In the genomic region with DNA sequence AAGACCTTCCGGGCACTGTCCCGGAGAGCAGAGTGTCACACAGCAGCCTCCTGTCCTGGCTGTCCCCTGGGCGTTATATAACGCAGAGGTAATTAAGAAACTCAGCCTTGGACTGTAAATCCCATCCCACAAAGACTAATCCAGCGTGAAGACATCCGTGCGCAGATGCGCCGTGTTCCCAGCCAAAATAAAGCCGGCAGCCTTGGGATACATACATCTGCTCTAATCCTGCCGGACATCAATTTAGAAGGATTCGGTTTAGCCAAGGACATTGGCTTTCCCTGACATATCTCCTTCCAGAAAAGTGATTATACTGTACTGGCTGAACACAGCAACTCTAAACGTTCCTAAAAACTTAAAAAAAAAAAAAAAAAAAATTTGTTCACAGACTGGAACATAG, we compare ENCODE assay signal across 9 mouse cellular contexts. TPM values are rescaled to one million over a fixed set of nuclear protein-coding genes. Genes with fewer than 3 reads are reported as not detected.
DNase-seq lines count a peak whose midpoint lies in the region; ATAC-seq lines count a peak whose summit lies in the region.
"Had no signal": no experiment of that assay in that cellular context is flagged by ENCODE, and none has a peak within 500 bp of the region (broad histone marks: within the 10 kb centered on the region; RNA-seq: fewer than 3 reads in every experiment).

No protein-coding gene starts in this region.

- peak overlapping the region; percentile 71 for H3K27ac ChIP-seq in lung, embryonic 16.5 days (ENCODE audit: low read length)
- no peak overlapping the region for H3K27ac ChIP-seq in forebrain, embryonic 15.5 days (replicated peaks)
- peak overlapping the region; percentile 79 for H3K27ac ChIP-seq in limb, embryonic 15.5 days
- H3K27ac ChIP-seq in stomach, embryonic 15.5 days, result peak overlapping the region; percentile 57; the same call in 1 of the 2 replicates

- ATAC-seq in lung, embryonic 16.5 days (ENCODE audit: low read depth), result peak; percentile 63
- no peak; the same call in 1 of the 2 replicates for ATAC-seq in forebrain, embryonic 15.5 days (replicated peaks)
- peak; percentile 64 for ATAC-seq in limb, embryonic 15.5 days (ENCODE audit: insufficient number of reproducible peaks, low FRiP score, low TSS enrichment, low read depth)
- ATAC-seq in stomach, embryonic 15.5 days (ENCODE audit: insufficient read depth, low FRiP score, low read depth), result peak; percentile 63; the same call in 1 of the 2 replicates
- ATAC-seq: Patski had no signal

- H3K27me3 ChIP-seq in lung, embryonic 16.5 days (ENCODE audit: control insufficient read depth, insufficient read depth, low read depth, low read length), result no peaks in the 10 kb centered on the region
- H3K27me3 ChIP-seq in forebrain, embryonic 15.5 days, result no peaks in the 10 kb centered on the region
- H3K27me3 ChIP-seq in limb, embryonic 15.5 days, result no peaks in the 10 kb centered on the region
- H3K27me3 ChIP-seq in stomach, embryonic 15.5 days (replicated peaks), result no peaks in the 10 kb centered on the region

- no peak for DNase-seq in lung, postnatal 25 days (ENCODE audit: low spot score)
- no peak for DNase-seq in adipocyte (ENCODE audit: low spot score)
- DNase-seq in cerebellum, postnatal 25 days, result no peak
- DNase-seq in cerebellum, adult 18-20 months, result no peak

- peak overlapping the region; percentile 45 for H3K4me2 ChIP-seq in lung, embryonic 16.5 days (ENCODE audit: low read depth, low read length)
- H3K4me2 ChIP-seq in forebrain, embryonic 15.5 days (replicated peaks), result peak overlapping the region; percentile 22; the same call in 1 of the 2 replicates
- H3K4me2 ChIP-seq in limb, embryonic 15.5 days, result peak overlapping the region; percentile 32; the same call in 1 of the 2 replicates
- no peak overlapping the region; the same call in 1 of the 2 replicates for H3K4me2 ChIP-seq in stomach, embryonic 15.5 days

- no peak overlapping the region for H3K4me3 ChIP-seq in lung, embryonic 16.5 days (ENCODE audit: low read length)
- H3K4me3 ChIP-seq in forebrain, embryonic 15.5 days, result no peak overlapping the region
- H3K4me3 ChIP-seq in limb, embryonic 15.5 days, result no peak overlapping the region; the same call in 1 of the 2 replicates
- H3K4me3 ChIP-seq in stomach, embryonic 15.5 days (replicated peaks), result no peak overlapping the region

- no peaks in the 10 kb centered on the region for H3K36me3 ChIP-seq in lung, embryonic 16.5 days (ENCODE audit: control insufficient read depth, insufficient read depth, low read length)
- no peaks in the 10 kb centered on the region for H3K36me3 ChIP-seq in forebrain, embryonic 15.5 days
- H3K36me3 ChIP-seq in limb, embryonic 15.5 days, result no peaks in the 10 kb centered on the region
- H3K36me3 ChIP-seq in stomach, embryonic 15.5 days, result no peaks in the 10 kb centered on the region

- H3K9me3 ChIP-seq in lung, embryonic 16.5 days (ENCODE audit: control insufficient read depth, low read length), result no peaks in the 10 kb centered on the region
- no peaks in the 10 kb centered on the region for H3K9me3 ChIP-seq in forebrain, embryonic 15.5 days
- H3K9me3 ChIP-seq in limb, embryonic 15.5 days, result no peaks in the 10 kb centered on the region
- H3K9me3 ChIP-seq in stomach, embryonic 15.5 days, result no peaks in the 10 kb centered on the region

- peak overlapping the region; percentile 52; the same call in 1 of the 2 replicates for H3K9ac ChIP-seq in lung, embryonic 16.5 days (ENCODE audit: low read length)
- H3K9ac ChIP-seq in forebrain, embryonic 15.5 days (replicated peaks), result no peak overlapping the region
- no peak overlapping the region for H3K9ac ChIP-seq in limb, embryonic 15.5 days
- H3K9ac ChIP-seq in stomach, embryonic 15.5 days, result no peak overlapping the region

- no peaks in the 10 kb centered on the region for H3K4me1 ChIP-seq in lung, embryonic 16.5 days (replicated peaks; ENCODE audit: control insufficient read depth, insufficient read depth, low read length)
- H3K4me1 ChIP-seq in forebrain, embryonic 15.5 days, result peaks cover 17% of the 10 kb centered on the region
- H3K4me1 ChIP-seq in limb, embryonic 15.5 days, result peaks cover 20% of the 10 kb centered on the region
- H3K4me1 ChIP-seq in stomach, embryonic 15.5 days, result peaks cover 6% of the 10 kb centered on the region; the same call in 1 of the 2 replicates

- WGBS in lung, embryonic 16.5 days, result 47% methylated on average over 13 of the region's 13 CpGs
- WGBS in forebrain, embryonic 15.5 days, result 8% methylated on average over 13 of the region's 13 CpGs
- 23% methylated on average over 13 of the region's 13 CpGs for WGBS in limb, embryonic 15.5 days
- WGBS in stomach, embryonic 15.5 days, result 47% methylated on average over 13 of the region's 13 CpGs

RNA-seq across cellular contexts. Expression of gene Phactr2, which starts 45.0 kb away (rescaled TPM):
- 19.7 and 22.3 TPM in 2 replicates for polyA plus RNA-seq in lung, embryonic 16.5 days (2015; fragmentation: Nextera tagmentation; extraction: Ambion mirVana)
- polyA plus RNA-seq in forebrain, embryonic 15.5 days (2015; fragmentation: Nextera tagmentation; extraction: Ambion mirVana), result 8.4 TPM in 2 replicates
- polyA plus RNA-seq in limb, embryonic 15.5 days (2015; fragmentation: Nextera tagmentation; extraction: Ambion mirVana), result 25.5 and 29.3 TPM in 2 replicates
- 29.4 and 31.1 TPM in 2 replicates for polyA plus RNA-seq in stomach, embryonic 15.5 days (2015; fragmentation: Nextera tagmentation; extraction: Ambion mirVana)
